Mouse (Mus musculus) bone marrow, adult 2 months (tissue): ENCODE measurements around the gene Nod2. TPM values are rescaled to one million over a fixed set of nuclear protein-coding genes. Genes with fewer than 3 reads are reported as not detected.

Experiments used
- H3K27ac ChIP-seq: fragments of 200-500 bp; 2 replicates; pipeline ENCODE4 v1.5.1; 2012; ENCODE audit warnings: low read depth, mild to moderate bottlenecking, control low read depth, inconsistent platforms, low read length; ENCODE audit not compliant: control insufficient read depth, poor library complexity, insufficient read depth
- H3K4me1 ChIP-seq: fragments of 200-500 bp; 2 replicates; pipeline ENCODE4 v1.6.1; 2011; ENCODE audit warnings: low read length; ENCODE audit not compliant: control insufficient read depth, insufficient read depth
- H3K4me3 ChIP-seq: fragments of 200-500 bp; replicated peaks from 2 replicates; pipeline ENCODE3; 2011; ENCODE audit warnings: mild to moderate bottlenecking, low read depth, low read length, control low read depth; ENCODE audit not compliant: control insufficient read depth
- CTCF ChIP-seq: fragments of 200-500 bp; IDR thresholded peaks from 2 replicates; pipeline ENCODE4 v1.5.1; 2011; ENCODE audit warnings: low read length, control low read depth; ENCODE audit not compliant: control insufficient read depth, insufficient read depth
- POLR2A ChIP-seq: fragments of 200-500 bp; IDR thresholded peaks from 2 replicates; pipeline ENCODE4 v1.6.1; 2011; ENCODE audit warnings: low read depth, mild to moderate bottlenecking, control low read depth, low read length, borderline replicate concordance; ENCODE audit not compliant: control insufficient read depth
- WGBS: fragments of 180-500 bp; shearing (Covaris S2); methylation state at CpG from one replicate; pipeline ENCODE4 v1.1.7; 2018; 5-methylcytosine and 5-hydroxymethylcytosine counted together
- polyA plus RNA-seq: library from polyadenylated mRNA; stranded (reverse); fragments of >200 nt; gene quantifications from 2 replicates; pipeline ENCODE4 v1.2.4, GENCODE M21; 2011; ENCODE audit warnings: low replicate concordance; ENCODE audit not compliant: missing spikeins, insufficient read depth, insufficient read length

Nod2 gene
- polyA plus RNA-seq, 1 experiment, result 2.6 TPM

GRCm38 (mm10) chr8:88692866-88693265, 45.8 kb downstream of the Nod2 start:
- H3K4me3 ChIP-seq, result no peak overlapping the region
- no peak overlapping the region for H3K27ac ChIP-seq
- WGBS, result 71% methylated on average over 6 of the region's 6 CpGs
- TF ChIP-seq POLR2A (no peak), CTCF (no peak)
- peaks cover 9% of the 10 kb centered on the region; the same call in 1 of the 2 replicates for H3K4me1 ChIP-seq

- H3K4me1 ChIP-seq, result peaks cover 9% of the 10 kb centered on the region; the same call in 1 of the 2 replicates
- no peak overlapping the region; the same call in 1 of the 2 replicates for H3K27ac ChIP-seq
- WGBS, result 85% methylated on average over 4 of the region's 4 CpGs
- TF ChIP-seq CTCF (no peak), POLR2A (no peak)
- no peak overlapping the region for H3K4me3 ChIP-seq
Observed at GRCm38 (mm10) chr8:88693376-88693775, 46.3 kb downstream of the Nod2 start.

- TF ChIP-seq POLR2A (no peak), CTCF (no peak)
- peak overlapping the region; percentile 50 for H3K27ac ChIP-seq
- WGBS, result 5% methylated on average over 7 of the region's 7 CpGs
- no peak overlapping the region for H3K4me3 ChIP-seq
- peaks cover 9% of the 10 kb centered on the region; the same call in 1 of the 2 replicates for H3K4me1 ChIP-seq
Observed at GRCm38 (mm10) chr8:88694291-88694690, 47.2 kb downstream of the Nod2 start.

- peak overlapping the region; percentile 38 for H3K4me3 ChIP-seq
- TF ChIP-seq CTCF, result no peak
- TF ChIP-seq POLR2A, result no peak
- no peak overlapping the region for H3K27ac ChIP-seq
- peaks cover 9% of the 10 kb centered on the region; the same call in 1 of the 2 replicates for H3K4me1 ChIP-seq
- 9% methylated on average over 7 of the region's 7 CpGs for WGBS
Observed at GRCm38 (mm10) chr8:88696228-88696627, 49.1 kb downstream of the Nod2 start.

- Histone ChIP-seq H3K4me1 (peaks cover 7% of the 10 kb centered on the region; the same call in 1 of the 2 replicates), H3K27ac (peak within 1 kb of the TSS; percentile 97), H3K4me3 (peak within 1 kb of the TSS; percentile 95)
- under 1% methylated on average over 80 of the region's 80 CpGs for WGBS
- TF ChIP-seq CTCF, result peak; percentile 6; the same call in 1 of the 2 replicates
- TF ChIP-seq POLR2A, result no peak; the same call in 1 of the 2 replicates
Observed at GRCm38 (mm10) chr8:88696721-88697641, 49.9 kb downstream of the Nod2 start, which contains the start of gene Cyld. TSS of gene Cyld (plus strand) at chr8:88697028.

- Histone ChIP-seq H3K4me3 (peak overlapping the region; percentile 95), H3K27ac (peak overlapping the region; percentile 97), H3K4me1 (peaks cover 6% of the 10 kb centered on the region; the same call in 1 of the 2 replicates)
- 3% methylated on average over 4 of the region's 4 CpGs for WGBS
- TF ChIP-seq CTCF, result no peak
- no peak for TF ChIP-seq POLR2A
Observed at GRCm38 (mm10) chr8:88697642-88698031, 50.5 kb downstream of the Nod2 start.

GRCm38 (mm10) chr8:88698048-88698447, 50.9 kb downstream of the Nod2 start:
- WGBS, result 35% methylated on average over 2 of the region's 2 CpGs
- no peak overlapping the region for H3K4me3 ChIP-seq
- no peak overlapping the region for H3K27ac ChIP-seq
- peaks cover 6% of the 10 kb centered on the region; the same call in 1 of the 2 replicates for H3K4me1 ChIP-seq
- TF ChIP-seq POLR2A, result no peak
- TF ChIP-seq CTCF, result no peak

- TF ChIP-seq POLR2A (no peak), CTCF (peak; percentile 40; the same call in 1 of the 2 replicates)
- 16% methylated on average over 2 of the region's 2 CpGs for WGBS
- Histone ChIP-seq H3K4me3 (no peak overlapping the region), H3K27ac (no peak overlapping the region), H3K4me1 (no peaks in the 10 kb centered on the region; the same call in 1 of the 2 replicates)
Observed at GRCm38 (mm10) chr8:88701611-88702010, 54.5 kb downstream of the Nod2 start.
